Mouse (Mus musculus) gastrocnemius, adult 8-10 months (tissue): ENCODE data around the gene Wfdc3. TPM values are rescaled to one million over a fixed set of nuclear protein-coding genes. Genes with fewer than 3 reads are reported as not detected.
A peak's percentile ranks its signal among the peaks of the same experiment; 100 is the strongest.

Source experiments
- DNase-seq, 2 experiments: peaks; one replicate each; pipeline ENCODE4 v3.0.0; 2022; ENCODE audit warnings: low spot score in 2 of 2
- total RNA-seq, 4 experiments: library from RNA; stranded (reverse); gene quantifications; 2 replicates each; pipeline ENCODE4 v1.2.4; 2022

Wfdc3 gene
- total RNA-seq, 4 experiments from 2014 or later: not detected

DNA sequence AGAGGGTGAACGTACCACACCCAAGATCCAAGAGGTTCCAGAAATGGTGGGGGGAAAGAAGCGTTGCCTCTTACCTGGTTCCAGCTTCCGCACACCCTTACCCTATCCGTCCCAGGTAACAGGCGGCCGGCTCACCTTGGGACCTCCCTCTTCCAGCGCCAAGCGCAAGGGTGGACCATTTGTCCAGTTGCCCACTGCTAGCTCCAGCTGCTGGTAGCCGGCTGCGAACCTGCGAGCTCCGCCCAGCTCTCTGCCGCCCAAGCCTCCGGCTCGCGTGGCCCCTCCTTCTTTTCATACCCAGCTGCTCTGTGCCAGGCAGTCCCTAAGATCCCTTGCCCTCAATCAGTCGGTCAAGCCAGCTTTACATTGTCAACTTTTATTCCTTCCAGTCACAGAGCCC, 31.1 kb upstream of the Wfdc3 start:
- no peak for DNase-seq

DNA sequence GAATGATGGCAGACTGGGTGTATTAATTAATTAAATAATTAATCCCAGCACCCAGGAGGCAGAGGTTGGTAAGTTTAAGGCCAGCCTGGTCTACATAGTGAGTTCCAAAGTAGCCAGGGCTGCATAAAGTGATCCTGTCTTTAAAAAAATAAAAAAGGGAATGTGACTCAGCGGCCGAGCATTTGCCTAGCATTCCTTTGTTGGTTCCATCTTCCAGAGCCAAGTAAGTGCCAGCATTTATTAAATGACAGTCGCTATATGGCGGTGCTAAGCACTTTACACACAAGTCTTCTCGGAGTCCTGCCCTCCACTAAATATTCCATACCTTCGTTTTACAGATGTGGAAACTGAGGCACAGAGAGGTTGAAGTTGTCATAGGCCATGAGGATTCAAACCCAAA, 30.4 kb upstream of the Wfdc3 start:
- DNase-seq: no peak

DNA sequence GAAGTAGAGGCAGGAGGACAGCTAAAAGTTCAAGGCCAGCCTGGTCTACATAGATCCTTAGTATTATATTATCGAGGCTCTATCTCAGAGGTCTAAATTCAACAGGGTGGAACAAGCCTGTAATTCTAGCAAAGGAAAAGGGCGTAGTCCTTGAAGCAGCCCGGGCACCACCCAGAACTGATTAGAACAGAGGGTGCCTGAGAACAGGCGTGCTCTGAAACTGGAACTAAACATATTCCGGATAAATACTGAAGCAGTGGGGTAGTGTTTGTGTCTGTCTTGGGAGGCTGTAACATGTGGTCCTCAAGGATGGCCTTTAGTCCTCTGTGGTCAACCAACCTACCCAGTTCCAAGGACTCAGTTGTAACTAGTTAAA, 28.2 kb upstream of the Wfdc3 start:
- no peak for DNase-seq

GRCm38 (mm10) chr2:164773229-164773988, 27.7 kb upstream of the Wfdc3 start:
- DNase-seq: no peak

GRCm38 (mm10) chr2:164771123-164771522, 25.4 kb upstream of the Wfdc3 start:
- no peak for DNase-seq

DNA sequence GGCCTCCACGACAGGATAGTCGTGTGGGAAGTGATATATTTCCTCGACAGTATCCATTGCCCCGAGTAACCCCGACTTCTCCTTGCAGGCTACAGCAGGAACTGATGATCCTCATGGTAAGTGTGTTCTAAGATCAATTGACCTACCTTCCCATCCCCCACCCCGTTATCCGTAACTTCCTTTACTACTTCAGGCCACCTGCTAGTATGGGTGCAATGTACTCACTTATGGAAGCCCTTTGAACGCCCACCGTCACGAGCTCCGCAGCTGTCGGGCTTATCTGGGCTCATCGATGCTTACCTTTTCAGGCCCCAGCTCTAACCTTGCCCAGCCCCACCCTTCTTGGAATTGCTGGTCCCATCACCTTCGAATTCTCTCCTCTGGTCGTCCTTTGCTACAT, 24.5 kb upstream of the Wfdc3 start:
- DNase-seq: no peak

DNA sequence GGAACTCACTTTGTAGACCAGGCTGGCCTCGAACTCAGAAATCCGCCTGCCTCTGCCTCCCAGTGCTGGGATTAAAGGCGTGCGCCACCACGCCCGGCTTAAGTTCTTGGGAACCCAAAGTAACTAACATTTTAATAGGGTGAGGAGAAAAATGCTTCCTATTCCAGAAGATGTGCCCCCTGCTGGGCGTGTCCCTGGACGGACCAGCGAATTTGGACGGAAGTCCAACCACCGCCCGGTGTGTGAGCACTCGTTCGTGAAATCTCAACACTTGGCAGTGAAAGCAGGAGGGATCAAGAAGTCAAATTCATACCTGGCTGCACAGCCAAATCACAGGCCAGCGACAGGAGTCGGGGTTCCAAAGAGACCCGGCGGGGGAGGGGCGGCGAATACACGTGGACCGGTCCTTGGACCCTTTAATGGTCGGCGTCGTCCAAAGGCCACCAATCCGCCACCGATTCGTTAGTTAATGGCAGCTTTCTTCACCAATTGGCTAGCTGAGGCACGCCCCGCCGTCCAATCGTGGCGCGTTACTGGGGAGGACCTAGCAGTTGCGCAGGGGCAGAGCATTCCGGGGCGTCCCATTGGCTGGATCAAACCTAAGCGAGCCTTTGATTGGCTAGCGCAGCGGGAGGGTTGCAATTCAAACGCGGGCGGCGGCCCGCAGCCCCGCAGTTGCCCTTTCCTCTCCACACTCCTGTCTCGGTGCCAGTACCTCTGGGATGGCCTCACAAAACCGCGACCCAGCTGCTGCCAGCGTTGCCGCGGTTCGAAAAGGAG, 23.7 kb upstream of the Wfdc3 start, which contains the start of gene Ube2c:
Gene Ube2c (plus strand): TSS at position 641 of the 780 bp plus-strand sequence.
- DNase-seq: peak; percentile 96 to 97

- no peak for DNase-seq
Measured at GRCm38 (mm10) chr2:164767812-164768540, 22.2 kb upstream of the Wfdc3 start.

- no peak for DNase-seq
Measured at GRCm38 (mm10) chr2:164765841-164766240, 20.1 kb upstream of the Wfdc3 start.

GRCm38 (mm10) chr2:164762593-164762992, 16.9 kb upstream of the Wfdc3 start:
- no peak for DNase-seq

DNA sequence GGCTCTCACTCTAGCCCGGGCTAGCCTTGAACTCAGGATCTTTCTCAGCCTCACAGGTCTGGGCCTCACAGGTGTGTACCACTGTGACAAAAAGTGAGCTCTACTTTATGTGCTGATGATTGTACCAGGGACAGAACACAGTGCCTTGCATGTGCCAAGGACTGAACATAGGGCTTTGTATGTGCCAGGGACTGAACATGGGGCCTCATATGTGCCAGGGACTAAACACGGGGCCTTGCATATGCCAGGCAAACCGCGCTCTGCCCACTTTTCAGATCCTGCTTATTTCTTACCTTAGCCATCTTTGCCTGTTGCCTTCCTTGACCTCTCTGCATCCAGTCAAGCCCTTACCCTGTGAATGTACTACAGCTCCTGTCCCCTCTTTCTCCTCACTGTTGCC, 16.2 kb upstream of the Wfdc3 start:
- DNase-seq: no peak

GRCm38 (mm10) chr2:164761502-164761901, 15.8 kb upstream of the Wfdc3 start:
- no peak for DNase-seq

DNA sequence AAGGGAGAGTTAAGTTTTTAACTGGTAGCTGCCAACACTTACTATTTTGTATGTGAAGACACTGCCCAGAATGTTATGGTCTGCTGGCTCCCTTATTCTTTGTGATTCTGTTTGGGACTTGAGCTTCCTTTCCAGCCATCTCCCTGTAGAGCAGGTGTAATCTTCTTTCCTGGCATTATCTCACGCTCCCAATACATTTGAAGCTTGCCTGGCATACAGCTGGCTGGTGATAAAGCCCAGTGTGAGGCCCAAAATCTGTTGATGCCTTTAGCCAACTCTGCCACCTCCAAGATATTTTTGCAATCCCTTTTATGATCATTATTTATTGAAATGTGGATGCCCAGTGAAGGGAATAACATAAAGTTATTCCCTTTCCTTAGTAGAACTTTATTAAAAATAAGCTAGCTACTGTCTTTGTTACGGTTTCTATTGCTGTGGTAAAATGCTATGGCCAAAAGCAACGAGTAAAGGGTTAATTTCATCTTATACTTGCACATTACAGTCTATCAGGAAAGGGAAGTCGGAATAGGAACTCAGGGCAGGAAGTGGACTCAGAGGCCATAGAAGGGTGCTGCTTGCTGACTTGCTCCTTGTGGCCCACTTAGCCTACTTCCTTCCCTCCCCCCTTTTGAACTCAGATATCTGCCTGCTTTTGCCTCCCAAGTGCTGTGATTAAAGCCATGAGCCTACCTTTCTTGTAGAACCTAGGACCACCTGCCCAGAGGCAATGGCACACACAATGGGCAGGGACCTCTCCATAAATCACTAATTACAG, 14.5 kb upstream of the Wfdc3 start:
- no peak for DNase-seq

- DNase-seq: no peak
Measured at GRCm38 (mm10) chr2:164758692-164759091, 13.0 kb upstream of the Wfdc3 start.

DNA sequence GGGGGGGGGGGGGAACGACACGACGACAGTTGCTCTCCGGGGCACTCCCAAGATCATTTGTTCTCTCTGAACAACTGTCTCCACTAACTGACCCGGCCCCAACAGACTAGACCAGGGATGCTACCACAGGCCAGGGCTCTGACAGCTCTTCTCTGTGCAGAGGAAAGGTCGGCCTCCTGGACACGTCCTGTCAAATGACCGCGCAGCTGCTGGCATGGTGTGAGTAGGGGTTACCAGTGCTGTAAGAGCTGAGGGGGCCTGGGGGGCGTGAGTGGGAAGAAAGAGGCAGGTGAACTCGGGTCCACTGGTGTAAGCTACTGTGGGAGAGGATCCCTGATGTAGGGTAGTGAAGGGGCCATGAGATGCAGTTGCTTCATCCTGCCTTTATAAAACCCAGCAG, 12.1 kb upstream of the Wfdc3 start:
- no peak for DNase-seq

DNA sequence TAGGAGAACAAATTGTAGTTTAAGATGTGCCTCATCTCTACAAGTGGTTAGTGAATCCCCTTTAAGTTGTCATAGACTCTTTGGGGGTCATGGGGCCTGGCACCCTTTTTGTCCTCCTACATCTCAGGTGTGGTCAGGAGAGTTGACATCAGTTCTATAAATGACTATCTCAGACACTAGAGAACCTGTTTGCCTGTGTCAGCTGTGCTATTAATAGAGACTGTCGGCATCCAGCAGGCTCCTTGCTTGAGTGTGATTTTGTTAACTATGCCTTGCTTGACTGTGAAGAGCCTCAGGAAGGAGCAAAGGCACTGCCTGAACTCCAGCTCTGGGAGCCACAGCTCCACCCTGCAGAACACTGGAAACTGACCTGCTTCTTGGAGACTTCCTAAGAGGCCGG, 9.1 kb upstream of the Wfdc3 start:
- DNase-seq: peak in 1 of 2 experiments; percentile 49

DNA sequence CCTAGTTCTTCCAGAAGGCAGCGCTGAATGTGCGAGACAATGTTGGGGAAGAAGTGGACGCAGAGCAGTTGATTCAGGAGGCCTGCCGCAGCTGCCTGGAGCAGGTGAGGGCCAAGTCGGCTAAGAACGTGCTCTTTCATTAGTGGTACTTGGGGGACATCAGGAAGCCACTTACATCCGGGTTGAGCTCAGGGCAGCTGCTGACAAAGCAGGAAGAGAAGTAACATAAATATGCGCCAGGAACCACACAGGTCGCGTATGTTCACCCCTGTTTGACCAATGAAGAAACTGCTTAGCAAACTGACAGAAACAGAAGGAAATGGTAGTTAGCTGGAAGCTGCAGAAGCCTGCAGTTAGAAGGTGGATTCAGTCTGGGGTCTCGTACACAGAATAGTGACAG, 8.4 kb upstream of the Wfdc3 start:
- no peak for DNase-seq

GRCm38 (mm10) chr2:164752454-164752853, 6.7 kb upstream of the Wfdc3 start:
- no peak for DNase-seq

DNA sequence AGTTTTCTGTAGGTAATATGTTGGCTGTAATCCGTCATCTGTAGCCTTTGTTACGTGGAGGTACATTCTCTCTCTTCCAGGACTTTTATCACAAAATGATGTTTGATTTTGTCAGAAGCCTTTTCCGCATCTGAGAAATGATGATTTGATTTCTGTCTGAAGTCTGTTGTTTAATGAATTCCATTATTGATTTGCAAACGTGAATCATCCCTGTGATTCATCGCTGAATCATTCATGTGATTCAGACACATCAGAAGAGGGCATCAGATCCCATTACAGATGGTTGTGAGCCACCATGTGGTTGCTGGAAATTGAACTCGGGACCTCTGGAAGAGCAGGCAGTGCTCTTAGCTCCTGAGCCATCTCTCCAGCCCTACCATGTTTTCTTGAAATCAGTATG, 3.3 kb upstream of the Wfdc3 start:
- DNase-seq: no peak

DNA sequence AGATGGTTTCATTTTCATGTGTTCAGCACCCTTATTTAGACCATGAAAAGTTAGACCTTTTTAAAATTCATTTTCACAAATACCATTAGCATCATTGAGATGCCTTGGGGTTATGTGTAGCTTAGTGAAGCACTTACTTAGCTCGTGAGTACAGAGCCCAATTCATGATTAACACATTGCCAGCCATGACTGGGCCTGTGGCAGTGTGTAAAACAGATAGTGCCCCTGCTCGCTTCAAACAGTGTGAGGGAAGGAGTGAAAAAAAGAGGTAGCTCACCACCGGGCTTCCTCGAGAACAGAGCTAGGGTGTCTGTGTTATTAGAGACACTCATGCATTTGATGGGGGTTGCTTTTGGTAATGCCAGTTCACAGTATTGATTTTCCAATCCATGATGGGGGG, 2.5 kb upstream of the Wfdc3 start:
- DNase-seq: no peak

- DNase-seq: no peak
Measured at GRCm38 (mm10) chr2:164746693-164747092, 962 bp upstream of the Wfdc3 start.
